Mouse (Mus musculus) midbrain, embryonic 12.5 days (tissue): Measurements from ENCODE around the gene Gdf2. TPM values are rescaled to one million over a fixed set of nuclear protein-coding genes. Genes with fewer than 3 reads are reported as not detected.
A peak's percentile ranks its signal among the peaks of the same experiment; 100 is the strongest.

Experiments used
- ATAC-seq: fragments of 200-750 bp; cut with Nextera tagmentation; 2 replicates; pipeline ENCODE4 v1.8.0; 2017; ENCODE audit warnings: low read depth, moderate TSS enrichment, moderate library complexity; ENCODE audit not compliant: low FRiP score
- H3K27ac ChIP-seq: fragments of 300-500 bp; sonication (generic); replicated peaks from 2 replicates; pipeline ENCODE4 v1.5.1; 2016; ENCODE audit warnings: mild to moderate bottlenecking
- H3K27me3 ChIP-seq: fragments of 300-500 bp; sonication (generic); 2 replicates; pipeline ENCODE4 v1.6.1; 2016; ENCODE audit warnings: mild to moderate bottlenecking
- H3K36me3 ChIP-seq: fragments of 300-500 bp; sonication (generic); 2 replicates; pipeline ENCODE4 v1.6.1; 2016
- H3K4me1 ChIP-seq: fragments of 300-500 bp; sonication (generic); 2 replicates; pipeline ENCODE4 v1.6.1; 2016
- H3K4me2 ChIP-seq: fragments of 300-500 bp; sonication (generic); replicated peaks from 2 replicates; pipeline ENCODE4 v1.6.1; 2016; ENCODE audit warnings: mild to moderate bottlenecking, moderate library complexity
- H3K4me3 ChIP-seq: fragments of 300-500 bp; sonication (generic); 2 replicates; pipeline ENCODE4 v1.5.1; 2016; ENCODE audit warnings: mild to moderate bottlenecking
- H3K9ac ChIP-seq: fragments of 300-500 bp; sonication (generic); replicated peaks from 2 replicates; pipeline ENCODE4 v1.6.1; 2016; ENCODE audit warnings: mild to moderate bottlenecking, moderate library complexity
- H3K9me3 ChIP-seq: fragments of 300-500 bp; sonication (generic); 2 replicates; pipeline ENCODE4 v1.6.1; 2016; ENCODE audit warnings: mild to moderate bottlenecking
- WGBS: fragments of 180-500 bp; shearing (Covaris S2); methylation state at CpG from one replicate; pipeline ENCODE4 v1.1.7; 2016; 5-methylcytosine and 5-hydroxymethylcytosine counted together
- polyA plus RNA-seq: library from polyadenylated mRNA; unstranded; fragments of >200 nt; fragmentation: Nextera tagmentation; extraction: Ambion mirVana; gene quantifications from 2 replicates; pipeline ENCODE4 v1.2.1, GENCODE M21; 2016

Gdf2 gene
- polyA plus RNA-seq, 1 experiment from 2014 or later: not detected

GRCm38 (mm10) chr14:33923168-33924070, 17.4 kb upstream of the Gdf2 start, which contains the start of gene Gdf10:
Gene Gdf10, plus strand, starts transcription at chr14:33923587.
- WGBS: under 1% methylated on average over 65 of the region's 85 CpGs
- no peak within 1 kb of the TSS for H3K27ac ChIP-seq
- H3K9ac ChIP-seq: peak within 1 kb of the TSS; percentile 59
- no peaks in the 10 kb centered on the region for H3K36me3 ChIP-seq
- peak; percentile 69 for ATAC-seq
- H3K4me3 ChIP-seq: peak within 1 kb of the TSS; percentile 64
- peaks cover 35% of the 10 kb centered on the region for H3K4me1 ChIP-seq
- peaks cover 75% of the 10 kb centered on the region for H3K27me3 ChIP-seq
- H3K4me2 ChIP-seq: peak within 1 kb of the TSS; percentile 98
- H3K9me3 ChIP-seq: no peaks in the 10 kb centered on the region

DNA sequence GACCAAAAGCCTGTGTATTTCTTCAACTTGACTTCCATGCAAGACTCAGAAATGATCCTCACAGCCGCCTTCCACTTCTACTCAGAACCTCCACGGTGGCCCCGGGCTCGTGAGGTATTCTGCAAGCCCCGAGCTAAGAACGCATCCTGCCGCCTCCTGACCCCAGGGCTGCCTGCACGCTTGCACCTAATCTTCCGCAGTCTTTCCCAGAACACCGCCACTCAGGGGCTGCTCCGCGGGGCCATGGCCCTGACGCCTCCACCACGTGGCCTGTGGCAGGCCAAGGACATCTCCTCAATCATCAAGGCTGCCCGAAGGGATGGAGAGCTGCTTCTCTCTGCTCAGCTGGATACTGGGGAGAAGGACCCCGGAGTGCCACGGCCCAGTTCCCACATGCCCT, 9.0 kb upstream of the Gdf2 start:
- no peak overlapping the region for H3K9ac ChIP-seq
- no peak overlapping the region for H3K27ac ChIP-seq
- H3K9me3 ChIP-seq: no peaks in the 10 kb centered on the region
- H3K4me2 ChIP-seq: no peak overlapping the region
- no peak overlapping the region for H3K4me3 ChIP-seq
- no peaks in the 10 kb centered on the region for H3K36me3 ChIP-seq
- H3K27me3 ChIP-seq: peaks cover 13% of the 10 kb centered on the region
- ATAC-seq: no peak
- H3K4me1 ChIP-seq: no peaks in the 10 kb centered on the region
- 66% methylated on average over 17 of the region's 17 CpGs for WGBS

DNA sequence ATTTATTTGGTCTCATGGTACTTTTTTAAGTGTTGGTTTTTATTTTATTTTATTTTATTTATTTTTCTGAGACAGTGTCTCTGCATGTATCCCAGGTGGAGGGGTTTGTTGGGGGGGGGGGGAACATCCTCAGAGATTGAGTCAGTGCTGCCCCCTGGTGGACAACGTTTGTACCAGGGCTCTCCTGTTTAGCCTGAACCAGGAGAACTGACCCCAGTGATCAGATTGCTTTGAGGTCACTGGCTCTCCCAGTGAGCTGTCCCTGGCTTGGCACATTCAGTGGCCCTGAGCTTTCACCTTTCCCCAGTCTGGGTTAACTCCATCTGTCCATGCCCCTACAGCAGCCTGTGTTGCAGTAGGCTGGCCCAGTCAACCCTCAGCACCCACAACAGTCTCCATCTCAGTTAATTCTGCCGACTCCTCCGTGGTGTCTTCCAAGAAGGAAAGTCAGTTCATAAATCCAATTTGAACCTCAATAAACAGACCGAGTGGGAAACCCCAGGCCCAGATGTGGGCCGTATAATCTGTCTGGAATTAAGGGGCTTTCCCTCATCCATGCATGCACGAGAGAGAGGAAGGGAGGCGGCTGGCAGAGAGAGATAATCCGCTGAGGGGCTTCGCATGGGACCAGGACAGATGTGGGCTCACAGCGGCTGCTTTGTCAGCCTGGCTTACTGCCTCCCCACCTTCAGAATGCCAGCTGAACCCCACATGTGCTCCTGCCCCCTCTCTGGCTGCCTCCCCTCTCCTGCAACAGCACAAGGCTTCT, 7.7 kb upstream of the Gdf2 start:
- 56% methylated on average over 10 of the region's 10 CpGs for WGBS
- Histone ChIP-seq H3K36me3 (no peaks in the 10 kb centered on the region), H3K27ac (no peak overlapping the region), H3K4me3 (no peak overlapping the region), H3K27me3 (peaks cover 13% of the 10 kb centered on the region), H3K9ac (no peak overlapping the region), H3K4me1 (no peaks in the 10 kb centered on the region), H3K4me2 (no peak overlapping the region), H3K9me3 (no peaks in the 10 kb centered on the region)
- ATAC-seq: peak; percentile 70; the same call in 1 of the 2 replicates

DNA sequence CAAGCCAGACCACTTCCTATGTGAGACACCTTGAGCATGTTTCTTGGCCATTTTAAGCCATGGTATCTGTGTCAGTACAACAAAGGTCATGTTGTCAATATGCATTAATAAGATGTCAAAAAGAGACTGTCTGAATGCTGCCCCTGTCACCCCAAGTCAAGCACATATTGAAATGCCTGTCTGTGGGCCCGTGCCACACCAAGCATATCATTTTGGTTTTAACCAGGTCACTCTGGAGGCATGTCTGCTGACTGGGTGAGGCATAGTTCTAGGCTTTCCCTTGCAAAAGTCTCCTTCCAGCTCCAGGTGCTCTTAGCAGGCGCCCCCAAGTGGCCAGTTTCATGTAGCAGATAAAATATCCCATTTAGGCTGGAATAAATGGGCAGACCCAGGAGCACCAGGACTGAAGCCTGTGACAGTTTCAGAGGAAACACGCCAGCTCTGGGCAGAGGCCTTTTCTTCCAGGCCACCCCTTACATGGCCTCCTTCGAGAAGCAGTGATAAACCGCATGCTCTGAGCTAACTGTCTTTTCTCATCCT, 7.0 kb upstream of the Gdf2 start:
- H3K9ac ChIP-seq: no peak overlapping the region
- peaks cover 13% of the 10 kb centered on the region for H3K27me3 ChIP-seq
- no peak overlapping the region for H3K4me3 ChIP-seq
- H3K36me3 ChIP-seq: no peaks in the 10 kb centered on the region
- H3K4me2 ChIP-seq: no peak overlapping the region
- H3K9me3 ChIP-seq: no peaks in the 10 kb centered on the region
- ATAC-seq: peak; percentile 41
- no peaks in the 10 kb centered on the region for H3K4me1 ChIP-seq
- WGBS: 45% methylated on average over 5 of the region's 5 CpGs
- H3K27ac ChIP-seq: no peak overlapping the region

DNA sequence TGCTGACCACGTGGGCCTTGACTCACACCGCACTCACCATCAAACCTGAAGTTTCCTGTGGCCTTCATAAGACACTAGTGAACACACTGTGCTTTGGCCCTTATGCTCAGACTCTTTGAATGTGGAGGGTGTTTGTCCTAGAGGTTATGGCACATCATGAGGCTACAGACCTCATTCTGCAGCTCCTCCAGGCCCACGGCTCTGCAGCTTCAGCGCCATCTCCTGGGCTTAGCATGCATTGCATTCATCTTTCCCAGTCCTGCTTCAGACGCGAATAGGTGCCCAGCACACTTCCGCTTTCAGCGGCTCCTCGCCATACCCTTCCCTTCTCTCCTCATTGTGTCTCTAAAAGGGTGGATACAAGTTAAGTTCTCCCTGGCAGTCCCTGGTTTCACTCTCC, 1.7 kb upstream of the Gdf2 start:
- WGBS: 27% methylated on average over 9 of the region's 9 CpGs
- no peak for ATAC-seq
- Histone ChIP-seq H3K27me3 (no peaks in the 10 kb centered on the region), H3K27ac (no peak overlapping the region), H3K4me1 (0 out of 2 replicates have a peak, but pooled peaks cover 3% of the 10 kb centered on the region), H3K4me2 (peak overlapping the region; percentile 42), H3K36me3 (no peaks in the 10 kb centered on the region), H3K4me3 (peak overlapping the region; percentile 14; the same call in 1 of the 2 replicates), H3K9me3 (no peaks in the 10 kb centered on the region), H3K9ac (no peak overlapping the region)

DNA sequence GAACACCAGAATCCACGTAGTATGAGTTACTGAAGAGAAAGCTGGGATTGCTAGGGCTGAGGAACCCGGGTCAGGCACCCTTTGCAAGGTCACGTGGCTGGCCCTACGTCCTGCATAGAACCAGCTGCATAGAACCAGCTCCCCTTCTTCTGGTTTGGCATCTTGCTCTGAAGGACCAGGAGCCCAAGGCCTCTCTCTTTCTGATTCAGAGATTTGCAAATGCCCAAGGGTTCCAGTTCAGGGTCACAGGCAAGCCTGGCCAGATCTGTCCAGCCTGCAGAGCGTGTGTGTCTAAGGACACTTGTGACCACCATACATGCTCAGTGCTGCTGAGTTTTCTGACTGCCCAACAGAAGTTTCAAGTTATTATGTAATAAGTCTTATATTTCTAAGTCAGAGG, 1.4 kb downstream of the Gdf2 start:
- Histone ChIP-seq H3K27me3 (no peaks in the 10 kb centered on the region), H3K4me1 (0 out of 2 replicates have a peak, but pooled peaks cover 3% of the 10 kb centered on the region), H3K4me3 (no peak overlapping the region), H3K4me2 (no peak overlapping the region), H3K27ac (no peak overlapping the region), H3K9me3 (no peaks in the 10 kb centered on the region), H3K9ac (no peak overlapping the region), H3K36me3 (no peaks in the 10 kb centered on the region)
- no peak for ATAC-seq
- WGBS: 76% methylated on average over 5 of the region's 5 CpGs

DNA sequence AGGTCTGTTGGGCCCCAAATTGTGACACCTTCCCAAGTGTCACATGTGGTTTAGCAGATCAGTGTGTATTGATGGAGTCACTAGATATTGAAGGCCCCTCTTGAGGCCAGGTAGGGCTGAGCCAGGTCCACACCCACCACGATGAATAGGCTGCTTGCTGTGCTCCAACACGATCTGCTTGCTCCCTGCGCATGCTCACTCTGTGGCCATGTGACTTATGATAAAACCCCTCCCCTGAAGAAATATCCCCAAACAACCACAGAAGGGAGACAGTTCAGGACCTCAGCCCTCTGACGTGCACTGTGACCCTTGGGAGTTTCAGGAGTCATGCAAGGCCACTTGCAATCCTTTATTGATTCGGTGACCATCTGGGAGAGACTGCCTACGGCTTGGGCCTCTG, 5.3 kb downstream of the Gdf2 start:
- ATAC-seq: no peak
- Histone ChIP-seq H3K27me3 (no peaks in the 10 kb centered on the region), H3K9me3 (no peaks in the 10 kb centered on the region), H3K4me3 (no peak overlapping the region), H3K36me3 (no peaks in the 10 kb centered on the region), H3K4me2 (no peak overlapping the region), H3K9ac (no peak overlapping the region), H3K4me1 (no peaks in the 10 kb centered on the region), H3K27ac (no peak overlapping the region)
- 84% methylated on average over 6 of the region's 6 CpGs for WGBS

DNA sequence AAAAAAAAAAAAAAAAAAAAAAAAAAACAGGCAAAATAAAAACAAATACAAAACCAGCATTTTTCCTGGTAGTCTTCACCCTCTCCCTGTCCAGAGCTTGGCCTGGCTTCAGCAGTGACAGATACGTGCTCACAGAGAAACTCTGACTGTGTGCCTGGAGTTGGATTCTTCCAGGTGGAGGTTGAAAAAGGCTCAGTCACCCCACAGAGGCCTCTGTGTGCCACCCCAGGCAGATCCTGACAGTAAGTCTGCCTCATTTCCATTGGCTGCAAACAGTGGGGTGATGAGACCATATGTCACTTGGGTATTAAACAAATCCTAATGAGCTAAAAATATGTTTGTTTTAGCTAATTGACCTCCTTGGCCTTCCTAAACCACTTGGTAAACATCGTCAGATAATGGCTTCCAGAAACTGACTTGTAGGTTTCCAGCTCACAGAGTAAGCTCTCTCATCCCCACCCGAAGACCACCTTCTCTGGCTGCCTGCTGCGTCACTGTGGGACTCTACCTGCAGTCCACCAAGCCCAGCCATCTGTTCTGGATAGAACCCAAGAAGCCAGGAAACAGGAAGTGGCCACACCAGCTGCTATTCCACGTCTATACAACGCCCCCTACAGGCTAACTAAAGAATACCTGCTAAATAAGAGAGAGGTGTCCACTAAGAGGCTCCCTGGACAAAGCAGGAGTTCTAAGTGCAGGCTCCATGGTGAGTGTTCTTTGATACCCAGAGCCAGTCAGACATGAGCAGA, 11.6 kb downstream of the Gdf2 start:
- H3K9me3 ChIP-seq: no peaks in the 10 kb centered on the region
- H3K4me1 ChIP-seq: no peaks in the 10 kb centered on the region
- H3K27ac ChIP-seq: no peak overlapping the region
- H3K27me3 ChIP-seq: no peaks in the 10 kb centered on the region
- 58% methylated on average over 6 of the region's 6 CpGs for WGBS
- no peak for ATAC-seq
- no peaks in the 10 kb centered on the region for H3K36me3 ChIP-seq
- H3K4me2 ChIP-seq: no peak overlapping the region
- H3K4me3 ChIP-seq: no peak overlapping the region
- no peak overlapping the region for H3K9ac ChIP-seq

DNA sequence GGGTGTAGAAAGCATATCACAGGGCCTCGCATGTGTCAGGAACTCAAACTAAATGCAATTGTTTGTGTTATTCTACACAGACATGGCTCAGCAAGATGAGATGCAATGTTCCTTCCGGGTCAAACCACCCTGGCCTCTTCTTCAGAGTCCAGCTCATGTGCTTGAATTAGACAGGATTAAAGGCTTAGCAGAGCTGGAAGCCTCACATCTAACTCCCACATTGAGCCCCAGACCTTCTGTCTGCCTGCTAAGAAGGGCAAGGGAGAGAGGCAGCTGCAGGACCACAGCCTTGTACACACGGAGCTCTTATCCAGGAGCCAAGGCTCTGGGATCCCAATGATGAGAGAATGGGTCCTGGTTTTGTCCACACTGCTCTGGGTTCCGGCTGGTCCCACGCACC, 12.9 kb downstream of the Gdf2 start, which contains the start of gene Rbp3:
Gene Rbp3 (plus strand): TSS at position 243 of the 400 bp plus-strand sequence.
- Histone ChIP-seq H3K4me2 (no peak within 1 kb of the TSS), H3K27me3 (no peaks in the 10 kb centered on the region), H3K4me3 (no peak within 1 kb of the TSS), H3K36me3 (no peaks in the 10 kb centered on the region), H3K9ac (no peak within 1 kb of the TSS), H3K27ac (no peak within 1 kb of the TSS), H3K4me1 (no peaks in the 10 kb centered on the region), H3K9me3 (no peaks in the 10 kb centered on the region)
- ATAC-seq: no peak
- 64% methylated on average over 5 of the region's 5 CpGs for WGBS

GRCm38 (mm10) chr14:33956055-33956454, 15.2 kb downstream of the Gdf2 start:
- H3K9me3 ChIP-seq: no peaks in the 10 kb centered on the region
- H3K4me2 ChIP-seq: no peak overlapping the region
- H3K27ac ChIP-seq: no peak overlapping the region
- WGBS: 83% methylated on average over 13 of the region's 13 CpGs
- H3K27me3 ChIP-seq: no peaks in the 10 kb centered on the region
- no peak overlapping the region for H3K9ac ChIP-seq
- no peaks in the 10 kb centered on the region for H3K4me1 ChIP-seq
- H3K4me3 ChIP-seq: no peak overlapping the region
- ATAC-seq: no peak
- H3K36me3 ChIP-seq: no peaks in the 10 kb centered on the region

GRCm38 (mm10) chr14:33958186-33958585, 17.3 kb downstream of the Gdf2 start:
- no peak overlapping the region for H3K9ac ChIP-seq
- H3K27ac ChIP-seq: no peak overlapping the region
- H3K4me3 ChIP-seq: no peak overlapping the region
- no peaks in the 10 kb centered on the region for H3K36me3 ChIP-seq
- H3K4me2 ChIP-seq: no peak overlapping the region
- H3K27me3 ChIP-seq: no peaks in the 10 kb centered on the region
- no peaks in the 10 kb centered on the region for H3K9me3 ChIP-seq
- no peak for ATAC-seq
- WGBS: 89% methylated on average over 4 of the region's 4 CpGs
- no peaks in the 10 kb centered on the region for H3K4me1 ChIP-seq
